Mouse (Mus musculus): ENCODE measurements around the gene Nudt1.

The Nudt1 gene

GRCm38 (mm10) chr5:140387236-140387635, 65.8 kb downstream of the Nudt1 start:
- no peak for DNase-seq
